Mouse (Mus musculus): Measurements from ENCODE around the gene Tmem161a. TPM values are rescaled to one million over a fixed set of nuclear protein-coding genes. Genes with fewer than 3 reads are reported as not detected.

Tmem161a gene
- total RNA-seq, 2 experiments from 2014 or later: 49.0 to 55.7 TPM

- intact Hi-C loops (cut with DNase I): no loop called here
- DNase-seq (ENCODE audit: extremely low spot score in 1 of 2, low spot score in 2 of 2): no peak
These were observed 14.8 kb upstream of the Tmem161a start for GRCm38 (mm10) chr8:70157240-70157800.

DNA sequence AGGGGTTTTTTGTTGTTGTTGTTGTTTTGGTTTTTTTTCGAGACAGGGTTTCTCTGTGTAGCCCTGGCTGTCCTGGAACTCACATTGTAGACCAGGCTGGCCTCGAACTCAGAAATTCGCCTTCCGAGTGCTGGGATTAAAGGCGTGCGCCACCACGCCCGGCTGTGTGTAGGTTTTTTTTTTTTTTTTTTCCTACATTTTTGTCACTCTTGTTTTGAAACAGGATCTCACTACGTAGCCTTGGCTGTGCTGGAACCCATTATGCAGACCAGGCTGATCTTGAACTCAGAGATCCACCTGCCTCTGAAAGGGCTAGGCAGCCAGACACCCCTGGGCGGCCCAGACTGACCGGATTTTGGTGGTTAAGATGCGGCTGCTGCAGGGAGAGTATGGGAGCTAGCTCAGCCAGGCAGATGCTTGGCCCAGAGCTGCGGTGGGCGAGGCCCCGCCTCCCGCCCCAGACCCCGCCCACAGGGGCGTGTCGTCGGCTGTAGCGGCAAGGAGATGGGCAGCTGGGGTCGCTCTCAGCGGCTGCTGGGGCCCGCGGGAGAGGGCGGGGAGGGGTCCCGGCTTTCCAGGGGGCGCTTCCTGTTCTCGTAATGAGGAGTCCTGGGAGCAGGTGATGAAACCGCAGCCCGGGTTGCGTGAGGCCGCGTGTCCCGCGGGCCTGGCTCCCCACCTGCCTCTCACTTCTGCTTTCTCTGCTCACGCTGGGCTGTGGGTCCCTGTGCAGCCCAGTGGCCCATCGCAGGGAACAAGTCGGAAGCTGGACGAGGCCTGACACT, 13.9 kb upstream of the Tmem161a start:
- intact Hi-C loops (cut with DNase I): no loop called here
- DNase-seq (ENCODE audit: extremely low spot score in 1 of 2, low spot score in 2 of 2): peak; percentile 38 to 83

DNA sequence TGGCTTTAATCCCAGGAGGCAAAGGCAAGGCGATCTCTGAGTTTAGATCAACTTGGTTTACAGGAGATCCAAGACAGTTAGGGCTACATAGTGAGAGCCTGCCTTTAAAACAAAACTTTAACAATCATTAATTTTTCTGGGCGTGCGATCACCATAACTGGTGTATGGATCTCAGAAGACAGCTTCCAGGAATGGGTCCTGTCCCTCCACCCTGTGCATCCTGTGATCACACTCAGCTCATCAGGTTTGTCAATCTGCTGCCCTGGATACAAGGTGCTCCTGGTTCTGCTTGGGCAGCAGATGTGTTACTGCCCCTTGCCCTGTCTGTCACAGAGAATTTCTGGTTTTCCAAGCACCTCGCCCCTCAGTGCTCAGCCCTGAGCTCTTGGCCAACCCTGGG, 12.9 kb upstream of the Tmem161a start:
- intact Hi-C loops (cut with DNase I): no loop called here
- DNase-seq (ENCODE audit: extremely low spot score in 1 of 2, low spot score in 2 of 2): no peak

- intact Hi-C loops (cut with DNase I): loop anchor here (10.0 kb wide), 1 partner anchor 245 kb away; no protein-coding TSS in a partner anchor
- DNase-seq (ENCODE audit: extremely low spot score in 1 of 2, low spot score in 2 of 2): no peak
These were observed 12.1 kb upstream of the Tmem161a start for GRCm38 (mm10) chr8:70160015-70160414.

DNA sequence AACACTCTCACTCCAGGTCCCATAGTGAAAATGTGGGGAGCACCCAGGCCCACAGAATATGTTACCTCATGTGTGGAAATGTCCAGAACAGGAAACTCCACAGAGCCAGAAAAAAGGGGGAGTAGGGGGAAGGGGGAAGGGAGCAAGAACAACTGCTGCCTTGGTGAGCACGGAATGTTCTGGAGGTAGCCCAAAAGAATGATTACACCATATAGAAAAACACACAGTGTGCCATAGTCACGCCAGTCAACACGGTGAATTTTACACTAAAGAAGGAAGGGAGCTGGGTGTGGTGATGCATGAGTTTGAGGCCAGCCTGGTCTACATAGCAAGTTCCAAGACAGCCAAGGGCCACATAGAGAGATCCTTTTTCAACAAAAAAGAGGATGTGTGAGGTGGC, 8.8 kb upstream of the Tmem161a start:
- intact Hi-C loops (cut with DNase I): loop anchor here (10.0 kb wide), 1 partner anchor 249 kb away; no protein-coding TSS in a partner anchor
- no peak for DNase-seq (ENCODE audit: extremely low spot score in 1 of 2, low spot score in 2 of 2)

- intact Hi-C loops (cut with DNase I): loop anchor here (5.0 to 10.0 kb wide), 3 partner anchors 34 to 252 kb away; partner anchors contain the start of gene Nr2c2ap
- DNase-seq (ENCODE audit: extremely low spot score in 1 of 2, low spot score in 2 of 2): peak in 1 of 2 experiments; percentile 75
These were observed 5.5 kb upstream of the Tmem161a start for GRCm38 (mm10) chr8:70166504-70167110.

DNA sequence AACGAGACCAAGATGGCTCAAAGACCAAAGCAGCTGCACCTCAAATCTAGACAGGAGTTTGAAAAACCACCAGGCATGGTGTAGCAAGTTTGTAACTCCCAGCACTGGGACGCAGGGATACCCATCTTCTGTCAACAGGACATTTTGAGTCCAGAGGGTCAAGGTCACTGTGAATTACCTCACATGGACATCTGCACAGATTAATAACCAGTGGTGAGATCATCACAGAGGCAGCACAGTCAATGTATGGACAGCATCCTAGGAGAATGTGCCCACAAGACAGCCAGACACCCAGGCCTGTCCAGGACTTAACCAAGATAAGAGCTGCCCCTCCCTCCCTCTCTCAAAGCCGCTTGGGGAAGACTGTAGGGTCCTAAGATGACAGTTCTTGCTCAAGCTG, 2.0 kb upstream of the Tmem161a start:
- DNase-seq (ENCODE audit: extremely low spot score in 1 of 2, low spot score in 2 of 2): no peak
- intact Hi-C loops (cut with DNase I): no loop called here

DNA sequence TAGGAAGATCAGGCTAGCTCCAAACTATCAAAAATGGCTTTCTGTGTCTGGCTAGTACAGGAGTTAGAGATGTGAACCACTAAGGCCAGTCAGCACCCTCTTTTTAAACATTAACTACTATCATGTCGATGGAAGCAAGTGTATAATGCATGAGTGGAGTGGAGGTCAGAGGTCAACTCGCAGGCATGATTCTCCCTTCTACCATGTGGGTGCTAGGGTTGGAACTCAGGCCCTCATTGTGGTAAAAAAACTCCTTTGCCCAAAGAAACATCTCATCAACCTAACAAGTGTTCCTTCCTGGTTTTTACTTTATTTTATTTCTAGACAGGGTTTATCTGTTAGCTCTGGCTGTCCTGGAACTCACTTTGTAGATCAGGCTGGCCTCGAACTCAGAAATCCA, 1.4 kb upstream of the Tmem161a start:
- intact Hi-C loops (cut with DNase I): no loop called here
- no peak for DNase-seq (ENCODE audit: extremely low spot score in 1 of 2, low spot score in 2 of 2)

DNA sequence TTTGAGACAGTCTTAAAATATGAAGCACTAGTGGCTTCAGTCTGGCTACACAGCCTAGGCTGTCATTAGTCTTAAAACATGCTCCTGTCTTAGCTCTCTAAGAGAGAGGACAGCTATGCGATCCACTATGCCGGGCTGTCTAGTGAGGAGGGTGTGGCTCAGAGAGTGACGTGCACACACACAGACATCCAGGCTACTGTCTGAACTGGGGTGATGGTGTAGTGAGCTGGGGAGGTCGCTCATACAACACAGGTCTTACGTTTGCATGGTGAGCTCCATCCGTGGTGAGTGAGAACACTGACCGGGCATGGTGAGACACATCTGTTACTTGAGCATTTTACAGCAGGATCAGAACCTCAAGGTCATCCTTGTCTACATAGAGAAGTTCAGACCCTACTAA, 916 bp upstream of the Tmem161a start:
- intact Hi-C loops (cut with DNase I): no loop called here
- DNase-seq (ENCODE audit: extremely low spot score in 1 of 2, low spot score in 2 of 2): no peak

GRCm38 (mm10) chr8:70173320-70173719, 1.2 kb downstream of the Tmem161a start:
- intact Hi-C loops (cut with DNase I): no loop called here
- no peak for DNase-seq (ENCODE audit: extremely low spot score in 1 of 2, low spot score in 2 of 2)

DNA sequence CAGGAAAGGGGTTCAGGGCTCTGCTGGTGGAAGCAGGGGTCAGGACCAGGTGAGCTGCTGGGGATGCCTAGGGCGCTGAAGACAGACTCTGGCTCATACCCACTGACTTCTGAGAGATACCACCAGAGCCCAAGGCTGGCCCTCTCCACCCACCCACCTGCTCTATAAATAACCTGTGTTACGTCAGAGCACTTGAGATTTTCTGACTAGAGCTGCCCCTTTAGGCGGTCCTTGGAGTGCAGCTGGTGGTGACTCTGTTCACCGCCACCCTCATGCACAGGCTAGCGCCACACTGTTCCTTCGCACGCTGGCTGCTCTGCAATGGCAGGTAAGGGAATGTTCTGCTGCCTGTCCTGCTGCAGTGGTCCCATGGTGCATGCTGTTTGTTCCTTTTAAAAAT, 1.9 kb downstream of the Tmem161a start:
- intact Hi-C loops (cut with DNase I): no loop called here
- DNase-seq (ENCODE audit: extremely low spot score in 1 of 2, low spot score in 2 of 2): no peak

DNA sequence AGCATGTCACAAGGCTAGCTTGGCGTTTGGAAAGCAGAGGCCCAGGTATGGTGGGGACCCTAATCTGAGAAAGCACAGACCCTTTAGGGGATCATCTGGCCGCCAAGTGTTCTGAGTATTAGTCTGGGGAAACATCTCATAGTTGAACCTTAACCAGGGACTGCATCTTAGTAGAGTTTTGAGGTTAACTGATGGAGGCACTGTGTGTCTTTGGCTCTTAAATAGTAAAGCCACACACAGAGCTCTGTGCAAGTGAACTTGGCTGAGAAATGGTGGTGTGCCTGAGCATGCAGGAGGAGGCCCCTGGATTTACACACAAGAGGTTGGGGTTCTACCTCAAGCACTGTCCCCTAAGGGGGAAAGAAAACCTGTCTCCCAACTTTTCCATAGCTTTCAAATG, 6.1 kb downstream of the Tmem161a start:
- intact Hi-C loops (cut with DNase I): no loop called here
- DNase-seq (ENCODE audit: extremely low spot score in 1 of 2, low spot score in 2 of 2): no peak

GRCm38 (mm10) chr8:70179082-70179481, 6.9 kb downstream of the Tmem161a start:
- intact Hi-C loops (cut with DNase I): no loop called here
- no peak for DNase-seq (ENCODE audit: extremely low spot score in 1 of 2, low spot score in 2 of 2)

- no peak for DNase-seq (ENCODE audit: extremely low spot score in 1 of 2, low spot score in 2 of 2)
- intact Hi-C loops (cut with DNase I): no loop called here
These were observed 9.2 kb downstream of the Tmem161a start for GRCm38 (mm10) chr8:70181212-70181902.

DNA sequence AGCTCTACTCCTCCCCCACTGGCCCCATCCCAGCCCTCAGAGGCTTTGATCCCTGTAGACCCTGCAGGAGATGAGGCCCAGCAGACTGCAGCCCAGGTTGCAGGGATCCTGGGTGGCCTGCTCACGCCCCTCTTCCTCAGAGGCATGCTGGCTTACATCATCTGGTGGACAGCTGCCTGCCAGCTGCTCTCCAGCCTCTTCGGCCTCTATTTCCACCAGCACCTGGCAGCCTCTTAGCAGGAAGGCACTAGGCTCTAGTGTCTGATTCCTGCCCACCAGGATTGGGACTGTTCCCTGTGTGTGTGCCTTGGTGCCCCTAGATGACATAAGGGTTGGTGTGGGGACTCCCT, 9.7 kb downstream of the Tmem161a start:
- no peak for DNase-seq (ENCODE audit: extremely low spot score in 1 of 2, low spot score in 2 of 2)
- intact Hi-C loops (cut with DNase I): no loop called here

DNA sequence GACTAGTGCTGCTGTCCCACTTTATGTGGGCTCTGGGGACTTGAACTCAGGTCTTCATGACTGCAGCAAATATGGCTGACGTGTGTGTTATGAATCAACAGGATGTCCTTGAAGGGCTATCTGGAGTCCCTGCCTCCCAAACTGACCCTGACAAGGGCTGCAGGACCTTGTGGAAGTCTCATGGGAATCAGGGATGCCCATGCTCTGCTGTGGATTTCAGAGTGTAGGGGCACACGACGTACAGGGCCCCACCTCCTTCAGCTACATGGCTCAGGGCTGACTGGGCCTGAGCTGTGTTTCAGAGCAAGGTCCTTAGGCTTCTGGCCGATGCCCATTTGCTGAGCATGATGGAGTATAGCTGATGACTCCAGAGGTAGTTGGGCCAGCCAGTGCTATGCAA, 11.0 kb downstream of the Tmem161a start:
- DNase-seq (ENCODE audit: extremely low spot score in 1 of 2, low spot score in 2 of 2): no peak
- intact Hi-C loops (cut with DNase I): no loop called here

- intact Hi-C loops (cut with DNase I): no loop called here
These were observed 16.6 kb downstream of the Tmem161a start for GRCm38 (mm10) chr8:70188707-70189106.

GRCm38 (mm10) chr8:70193238-70193637, 21.1 kb downstream of the Tmem161a start:
- DNase-seq (ENCODE audit: extremely low spot score in 1 of 2, low spot score in 2 of 2): no peak
- intact Hi-C loops (cut with DNase I): no loop called here

More at GRCm38 (mm10) chr8:70188707-70189106, 16.6 kb downstream of the Tmem161a start:
- no peak for DNase-seq (ENCODE audit: extremely low spot score in 1 of 2, low spot score in 2 of 2)

DNA sequence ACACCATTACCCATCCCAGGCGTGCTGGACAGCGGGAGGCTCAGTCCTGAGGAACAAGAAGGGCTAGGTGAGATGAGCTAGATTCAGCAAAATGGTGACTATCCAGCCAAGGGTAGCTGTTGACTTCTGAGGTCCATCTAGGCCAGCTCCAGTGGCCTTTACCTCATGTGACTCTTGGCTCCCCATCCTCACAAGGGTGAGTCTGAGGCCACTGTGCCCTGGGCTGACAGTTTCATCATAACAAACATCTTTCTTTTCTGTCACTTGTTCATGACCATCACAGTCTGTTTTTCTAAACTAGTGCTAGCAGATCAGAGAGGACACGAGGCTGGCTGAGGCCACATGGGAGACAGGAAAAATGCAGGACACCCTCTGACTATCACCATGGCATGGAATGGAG, 22.0 kb downstream of the Tmem161a start:
- intact Hi-C loops (cut with DNase I): no loop called here
- no peak for DNase-seq (ENCODE audit: extremely low spot score in 1 of 2, low spot score in 2 of 2)

DNA sequence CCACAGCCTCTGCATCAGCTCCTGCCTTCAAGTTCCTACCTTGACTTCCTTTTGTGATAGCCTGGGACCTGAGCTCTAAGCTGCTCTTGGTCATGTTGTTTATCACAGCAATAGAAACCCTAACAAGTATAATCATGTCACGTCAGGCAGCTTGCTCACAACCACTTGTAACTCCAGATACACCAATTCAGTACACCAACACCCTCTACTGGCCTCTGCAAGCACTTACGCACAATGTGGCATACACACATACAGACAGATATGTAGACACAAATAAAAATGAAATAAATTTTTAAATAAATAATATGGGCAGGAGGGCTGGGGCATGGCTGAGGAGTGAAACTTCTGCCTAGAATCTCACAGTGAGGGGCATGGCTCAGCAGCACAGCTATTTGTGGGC, 23.6 kb downstream of the Tmem161a start:
- no peak for DNase-seq (ENCODE audit: extremely low spot score in 1 of 2, low spot score in 2 of 2)
- intact Hi-C loops (cut with DNase I): no loop called here

All from left cerebral cortex, postnatal 10 days (tissue).